Mouse (Mus musculus) stomach, postnatal 0 days (tissue): ENCODE results near the gene Dtx1. TPM values are rescaled to one million over a fixed set of nuclear protein-coding genes. Genes with fewer than 3 reads are reported as not detected.

Experiments used
- ATAC-seq: fragments of 200-750 bp; cut with Nextera tagmentation; 2 replicates; pipeline ENCODE4 v1.8.0; 2017; ENCODE audit not compliant: low FRiP score, low TSS enrichment
- DNase-seq: peaks from one replicate; pipeline ENCODE4 v3.0.0-alpha.2; 2016; ENCODE audit warnings: low spot score
- H3K27ac ChIP-seq: fragments of 300-500 bp; sonication (generic); replicated peaks from 2 replicates; pipeline ENCODE4 v1.5.1; 2014; ENCODE audit warnings: mild to moderate bottlenecking, control low read depth
- H3K27me3 ChIP-seq: fragments of 300-500 bp; sonication (generic); 2 replicates; pipeline ENCODE4 v1.6.1; 2014; ENCODE audit warnings: low read length; ENCODE audit not compliant: control insufficient read depth, insufficient read depth
- H3K36me3 ChIP-seq: fragments of 300-500 bp; sonication (generic); 2 replicates; pipeline ENCODE4 v1.6.1; 2014; ENCODE audit warnings: low read length, mixed read lengths; ENCODE audit not compliant: control insufficient read depth, insufficient read depth
- H3K4me1 ChIP-seq: fragments of 300-500 bp; sonication (generic); replicated peaks from 2 replicates; pipeline ENCODE4 v1.6.1; 2014; ENCODE audit warnings: antibody characterized with exemption; ENCODE audit not compliant: control insufficient read depth, insufficient read depth
- H3K4me2 ChIP-seq: fragments of 300-500 bp; sonication (generic); replicated peaks from 2 replicates; pipeline ENCODE4 v1.6.1; 2014; ENCODE audit warnings: low read depth, mild to moderate bottlenecking, control low read depth, moderate library complexity
- H3K4me3 ChIP-seq: fragments of 300-500 bp; sonication (generic); 2 replicates; pipeline ENCODE4 v1.5.1; 2014; ENCODE audit warnings: low read depth, low read length, control low read depth
- H3K9ac ChIP-seq: fragments of 300-500 bp; sonication (generic); 2 replicates; pipeline ENCODE4 v1.6.1; 2014; ENCODE audit warnings: mild to moderate bottlenecking, low read length, control low read depth, mixed read lengths
- H3K9me3 ChIP-seq: fragments of 300-500 bp; sonication (generic); 2 replicates; pipeline ENCODE4 v1.6.1; 2016; ENCODE audit warnings: low read length; ENCODE audit not compliant: control insufficient read depth
- CTCF ChIP-seq: IDR thresholded peaks from 2 replicates; pipeline ENCODE4 v1.5.1; 2016; ENCODE audit warnings: antibody characterized with exemption, low read depth, mild to moderate bottlenecking, moderate library complexity
- EP300 ChIP-seq: optimal IDR thresholded peaks from 2 replicates; pipeline ENCODE3; 2016; ENCODE audit warnings: antibody characterized with exemption
- WGBS: fragments of 180-500 bp; shearing (Covaris S2); extraction: QIAGEN DNeasy Blood & Tissue Kit; methylation state at CpG from one replicate; pipeline ENCODE4 v1.1.7; 2014; 5-methylcytosine and 5-hydroxymethylcytosine counted together
- polyA plus RNA-seq: library from polyadenylated mRNA; unstranded; fragments of >200 nt; fragmentation: Nextera tagmentation; extraction: Ambion mirVana; gene quantifications from 2 replicates; pipeline ENCODE4 v1.2.1, GENCODE M21; 2015

Gene Dtx1
- polyA plus RNA-seq, 1 experiment from 2014 or later: 2.0 TPM

DNA sequence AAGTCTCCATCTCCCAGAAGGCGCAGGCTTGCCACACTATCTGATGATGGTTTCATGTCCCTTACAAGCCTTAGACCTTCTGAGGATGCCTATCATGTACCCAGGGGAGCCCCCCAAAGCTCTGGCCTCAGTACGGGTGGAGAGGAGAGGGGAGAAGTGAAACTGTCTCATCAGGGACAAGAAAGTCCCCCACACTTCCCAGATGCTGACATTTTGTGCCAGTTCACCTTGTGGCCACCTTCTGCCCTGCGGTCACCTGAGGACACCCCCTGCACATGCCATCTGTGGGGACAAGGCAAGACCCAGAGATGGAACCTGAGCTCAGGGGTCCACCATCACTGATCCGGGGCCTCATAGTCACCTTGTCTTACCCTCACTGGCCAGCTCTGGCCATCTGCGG lies 23.8 kb downstream of the Dtx1 start:
- Histone ChIP-seq H3K27me3 (no peaks in the 10 kb centered on the region; the same call in 1 of the 2 replicates), H3K4me1 (no peaks in the 10 kb centered on the region), H3K9ac (no peak overlapping the region), H3K9me3 (no peaks in the 10 kb centered on the region), H3K27ac (no peak overlapping the region), H3K4me2 (no peak overlapping the region), H3K36me3 (no peaks in the 10 kb centered on the region), H3K4me3 (no peak overlapping the region)
- ATAC-seq: no peak
- no peak for DNase-seq
- 78% methylated on average over 5 of the region's 5 CpGs for WGBS
- TF ChIP-seq CTCF: no peak
- no peak for TF ChIP-seq EP300

DNA sequence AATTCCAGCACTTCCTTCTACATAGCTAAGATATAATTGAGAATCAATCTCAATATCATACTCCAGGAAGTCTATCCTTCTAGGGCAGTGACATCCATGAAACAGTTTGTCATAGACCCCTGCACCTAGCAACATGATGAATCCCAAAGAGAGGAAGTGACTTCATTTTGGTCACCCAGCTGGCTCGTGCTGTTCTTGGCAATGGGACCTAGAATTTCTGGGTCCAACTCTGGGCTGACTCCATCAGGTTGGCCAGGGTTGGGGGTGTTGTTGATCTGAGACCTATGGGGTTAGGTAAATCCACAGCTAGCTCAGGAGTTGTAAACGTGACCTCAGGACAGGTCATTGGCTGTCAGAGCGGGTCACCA lies 24.3 kb downstream of the Dtx1 start:
- Histone ChIP-seq H3K36me3 (no peaks in the 10 kb centered on the region), H3K4me1 (no peaks in the 10 kb centered on the region), H3K4me3 (no peak overlapping the region), H3K9me3 (no peaks in the 10 kb centered on the region), H3K27ac (no peak overlapping the region), H3K9ac (no peak overlapping the region), H3K27me3 (no peaks in the 10 kb centered on the region; the same call in 1 of the 2 replicates), H3K4me2 (no peak overlapping the region)
- WGBS: 74% methylated on average over 3 of the region's 3 CpGs
- no peak for DNase-seq
- no peak for TF ChIP-seq EP300
- no peak for TF ChIP-seq CTCF
- ATAC-seq: no peak

DNA sequence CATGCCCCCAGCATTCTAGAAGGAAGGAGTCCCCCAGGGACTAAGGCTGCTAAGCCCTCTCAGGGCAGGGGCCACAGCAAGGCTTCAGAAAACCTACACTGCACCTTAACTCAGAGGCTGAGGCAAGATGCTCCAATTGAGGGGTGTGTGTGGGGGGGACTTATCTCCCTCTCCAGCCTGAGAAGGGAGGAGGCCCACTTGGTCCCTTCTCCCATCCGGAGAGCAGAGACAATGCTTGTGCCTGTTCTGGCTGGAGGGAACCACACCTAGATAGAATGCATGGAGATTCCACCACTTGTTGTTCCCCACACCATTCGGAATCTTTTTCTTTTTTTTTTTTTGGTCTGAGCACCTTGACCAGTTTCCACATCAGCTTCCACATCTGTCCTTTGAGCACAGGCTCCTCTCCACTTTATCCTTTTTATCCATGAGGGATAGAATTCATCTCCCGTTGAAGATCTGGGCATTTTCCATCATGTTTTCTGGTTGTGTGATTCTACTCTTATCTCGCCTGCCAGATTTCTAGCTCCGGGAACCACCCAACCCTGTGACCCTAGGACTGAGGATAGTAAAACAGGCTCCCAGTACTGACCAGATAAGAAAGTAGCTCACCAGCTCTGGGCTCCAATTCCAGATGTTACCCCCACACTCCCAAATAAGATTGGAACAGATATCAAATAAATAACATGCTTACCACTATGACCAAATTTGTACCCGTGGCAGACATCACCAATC lies 24.8 kb downstream of the Dtx1 start:
- TF ChIP-seq EP300 (no peak), CTCF (no peak)
- 71% methylated on average over 6 of the region's 6 CpGs for WGBS
- H3K27me3 ChIP-seq: peaks cover 3% of the 10 kb centered on the region

DNA sequence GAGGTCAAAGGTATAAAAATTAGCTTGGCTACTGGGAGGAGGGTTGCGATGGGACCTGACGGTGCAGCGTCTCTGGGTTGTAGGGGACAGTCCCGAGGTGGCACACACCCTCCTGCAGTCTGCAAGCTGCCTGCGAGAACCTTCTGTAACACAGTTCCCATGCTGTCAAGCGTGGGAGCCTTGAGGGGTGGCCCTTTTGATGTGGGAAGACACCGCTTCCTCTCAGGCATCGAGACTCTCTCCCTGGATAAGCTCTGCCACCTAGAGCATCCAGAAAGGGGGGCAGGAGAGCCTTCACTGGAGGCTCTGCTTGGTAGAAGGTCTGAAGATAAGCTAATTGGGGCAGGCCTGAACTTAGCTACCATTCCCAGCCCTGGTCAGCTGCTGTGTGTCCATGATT lies 26.0 kb downstream of the Dtx1 start:
- no peak for TF ChIP-seq CTCF
- no peak for TF ChIP-seq EP300
- no peak for ATAC-seq
- Histone ChIP-seq H3K27me3 (peaks cover 3% of the 10 kb centered on the region), H3K9ac (no peak overlapping the region), H3K4me2 (no peak overlapping the region), H3K36me3 (no peaks in the 10 kb centered on the region), H3K27ac (no peak overlapping the region), H3K4me1 (no peaks in the 10 kb centered on the region), H3K4me3 (no peak overlapping the region), H3K9me3 (no peaks in the 10 kb centered on the region)
- no peak for DNase-seq
- 75% methylated on average over 8 of the region's 8 CpGs for WGBS

More for the DNA sequence above, 24.8 kb downstream of the Dtx1 start:
- Histone ChIP-seq H3K4me2 (no peak overlapping the region), H3K4me1 (no peaks in the 10 kb centered on the region), H3K36me3 (no peaks in the 10 kb centered on the region), H3K27ac (no peak overlapping the region), H3K4me3 (no peak overlapping the region), H3K9me3 (no peaks in the 10 kb centered on the region), H3K9ac (no peak overlapping the region)
- ATAC-seq: no peak
- no peak for DNase-seq

DNA sequence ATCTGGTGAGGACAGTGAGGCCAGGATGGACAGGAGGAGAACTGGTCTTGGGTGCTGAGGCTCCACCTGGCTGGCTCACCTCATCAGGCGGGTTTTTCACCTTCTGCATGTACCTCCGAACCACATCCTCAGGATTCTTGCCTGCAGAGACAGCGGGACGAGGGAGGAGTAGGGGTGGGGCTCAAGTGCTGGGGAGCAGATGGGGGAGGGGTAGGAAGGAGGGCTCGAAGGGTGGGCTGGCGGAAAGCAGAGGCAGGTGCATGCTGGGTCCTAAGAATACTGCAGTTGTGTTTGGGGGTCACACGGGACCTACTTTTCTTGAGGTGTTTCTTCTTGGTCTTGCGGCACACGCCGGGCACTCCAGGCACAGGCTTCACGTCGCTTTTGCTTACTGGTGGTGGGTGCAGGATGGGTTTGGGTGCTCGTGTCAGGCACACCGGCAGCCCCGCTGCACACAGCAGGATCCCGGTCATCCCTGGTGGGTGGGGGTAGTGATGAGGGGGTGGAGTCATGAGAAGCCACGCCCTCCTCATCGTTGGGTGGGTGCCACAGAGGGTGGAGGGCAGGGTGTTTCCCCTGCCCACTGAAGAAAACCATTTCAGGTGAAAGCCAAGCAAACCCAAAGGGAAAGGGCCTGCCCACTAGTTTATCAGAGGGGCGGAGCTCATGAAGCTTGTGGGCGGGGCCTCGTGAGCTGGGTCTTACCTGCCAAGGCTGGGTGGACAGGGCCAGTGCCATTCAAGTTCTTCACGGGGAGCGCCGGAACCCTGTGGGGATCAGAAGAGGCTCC lies 28.6 kb downstream of the Dtx1 start:
- Histone ChIP-seq H3K4me3 (no peak overlapping the region), H3K36me3 (no peaks in the 10 kb centered on the region), H3K9ac (no peak overlapping the region), H3K4me2 (no peak overlapping the region), H3K4me1 (no peaks in the 10 kb centered on the region), H3K9me3 (no peaks in the 10 kb centered on the region), H3K27me3 (peaks cover 3% of the 10 kb centered on the region), H3K27ac (no peak overlapping the region)
- WGBS: 16% methylated on average over 24 of the region's 24 CpGs
- ATAC-seq (no peak), DNase-seq (no peak)
- no peak for TF ChIP-seq CTCF
- no peak for TF ChIP-seq EP300

DNA sequence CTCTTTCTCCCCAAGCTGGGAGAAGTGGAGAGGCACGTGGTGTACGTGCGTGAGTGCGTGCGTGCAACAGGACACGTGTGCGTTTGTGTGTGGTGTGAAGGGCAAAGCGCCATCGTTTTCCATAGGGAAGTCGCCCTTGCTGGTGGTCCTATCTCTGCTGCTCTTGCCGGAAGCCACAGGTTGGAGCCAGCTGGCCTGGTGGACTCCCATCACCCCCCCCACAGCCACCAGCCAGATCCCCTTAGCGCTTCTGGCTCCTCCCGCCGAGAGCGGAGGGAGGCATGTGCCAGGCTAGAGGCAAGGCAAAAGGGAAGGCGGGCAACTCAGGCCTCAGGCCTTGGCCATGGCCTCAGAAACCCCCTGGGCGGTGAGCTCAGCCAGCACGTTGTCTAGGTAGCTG lies 30.8 kb downstream of the Dtx1 start:
- DNase-seq (no peak), ATAC-seq (no peak)
- H3K36me3 ChIP-seq: no peaks in the 10 kb centered on the region
- H3K27me3 ChIP-seq: peaks cover 3% of the 10 kb centered on the region
- no peak for TF ChIP-seq EP300
- no peak for TF ChIP-seq CTCF
- no peaks in the 10 kb centered on the region for H3K9me3 ChIP-seq
- H3K9ac ChIP-seq: no peak overlapping the region
- no peaks in the 10 kb centered on the region for H3K4me1 ChIP-seq
- 90% methylated on average over 18 of the region's 18 CpGs for WGBS
- H3K4me3 ChIP-seq: no peak overlapping the region
- H3K4me2 ChIP-seq: no peak overlapping the region
- H3K27ac ChIP-seq: no peak overlapping the region
